Mouse (Mus musculus) olfactory bulb, adult 2 months (tissue): ENCODE data around the gene Cnih4.

Source experiments
- CTCF ChIP-seq: fragments of 200-500 bp; IDR thresholded peaks from 2 replicates; pipeline ENCODE4 v1.5.1; 2012; ENCODE audit warnings: low read depth, mild to moderate bottlenecking, low read length, moderate library complexity; ENCODE audit not compliant: insufficient read depth
- POLR2A ChIP-seq: fragments of 200-500 bp; IDR thresholded peaks from 2 replicates; pipeline ENCODE4 v1.6.1; 2012; ENCODE audit warnings: mild to moderate bottlenecking, low read depth, low read length, moderate library complexity; ENCODE audit not compliant: insufficient read depth

GRCm38 (mm10) chr1:181148540-181148939 is 4.0 kb downstream of the Cnih4 start:
- TF ChIP-seq CTCF: no peak
- TF ChIP-seq POLR2A: no peak
